Mouse (Mus musculus) midbrain, embryonic 12.5 days (tissue): ENCODE results near the gene Sppl2c. TPM values are rescaled to one million over a fixed set of nuclear protein-coding genes. Genes with fewer than 3 reads are reported as not detected.
A peak's percentile ranks its signal among the peaks of the same experiment; 100 is the strongest.
"Not testable (repeated sequence)": the region's sequence is repeated elsewhere in the genome, so short reads cannot be mapped to it uniquely, and the experiment has no call there.

ENCODE experiments used
- ATAC-seq: fragments of 200-750 bp; cut with Nextera tagmentation; 2 replicates; pipeline ENCODE4 v1.8.0; 2017; ENCODE audit warnings: low read depth, moderate TSS enrichment, moderate library complexity; ENCODE audit not compliant: low FRiP score
- H3K27ac ChIP-seq: fragments of 300-500 bp; sonication (generic); replicated peaks from 2 replicates; pipeline ENCODE4 v1.5.1; 2016; ENCODE audit warnings: mild to moderate bottlenecking
- H3K27me3 ChIP-seq: fragments of 300-500 bp; sonication (generic); 2 replicates; pipeline ENCODE4 v1.6.1; 2016; ENCODE audit warnings: mild to moderate bottlenecking
- H3K36me3 ChIP-seq: fragments of 300-500 bp; sonication (generic); 2 replicates; pipeline ENCODE4 v1.6.1; 2016
- H3K4me1 ChIP-seq: fragments of 300-500 bp; sonication (generic); 2 replicates; pipeline ENCODE4 v1.6.1; 2016
- H3K4me2 ChIP-seq: fragments of 300-500 bp; sonication (generic); replicated peaks from 2 replicates; pipeline ENCODE4 v1.6.1; 2016; ENCODE audit warnings: mild to moderate bottlenecking, moderate library complexity
- H3K4me3 ChIP-seq: fragments of 300-500 bp; sonication (generic); 2 replicates; pipeline ENCODE4 v1.5.1; 2016; ENCODE audit warnings: mild to moderate bottlenecking
- H3K9ac ChIP-seq: fragments of 300-500 bp; sonication (generic); replicated peaks from 2 replicates; pipeline ENCODE4 v1.6.1; 2016; ENCODE audit warnings: mild to moderate bottlenecking, moderate library complexity
- H3K9me3 ChIP-seq: fragments of 300-500 bp; sonication (generic); 2 replicates; pipeline ENCODE4 v1.6.1; 2016; ENCODE audit warnings: mild to moderate bottlenecking
- WGBS: fragments of 180-500 bp; shearing (Covaris S2); methylation state at CpG from one replicate; pipeline ENCODE4 v1.1.7; 2016; 5-methylcytosine and 5-hydroxymethylcytosine counted together
- polyA plus RNA-seq: library from polyadenylated mRNA; unstranded; fragments of >200 nt; fragmentation: Nextera tagmentation; extraction: Ambion mirVana; gene quantifications from 2 replicates; pipeline ENCODE4 v1.2.1, GENCODE M21; 2016

The Sppl2c gene
- polyA plus RNA-seq, 1 experiment from 2014 or later, result not detected

GRCm38 (mm10) chr11:104203271-104203670, 17.1 kb downstream of the Sppl2c start:
- no peak overlapping the region for H3K27ac ChIP-seq
- peaks cover 2% of the 10 kb centered on the region; the same call in 1 of the 2 replicates for H3K27me3 ChIP-seq
- no peak for ATAC-seq
- 89% methylated on average over 3 of the region's 3 CpGs for WGBS
- no peaks in the 10 kb centered on the region for H3K4me1 ChIP-seq
- H3K4me2 ChIP-seq, result no peak overlapping the region
- no peak overlapping the region for H3K4me3 ChIP-seq
- peaks cover 13% of the 10 kb centered on the region; the same call in 1 of the 2 replicates for H3K9me3 ChIP-seq
- H3K9ac ChIP-seq, result no peak overlapping the region
- no peaks in the 10 kb centered on the region for H3K36me3 ChIP-seq

DNA sequence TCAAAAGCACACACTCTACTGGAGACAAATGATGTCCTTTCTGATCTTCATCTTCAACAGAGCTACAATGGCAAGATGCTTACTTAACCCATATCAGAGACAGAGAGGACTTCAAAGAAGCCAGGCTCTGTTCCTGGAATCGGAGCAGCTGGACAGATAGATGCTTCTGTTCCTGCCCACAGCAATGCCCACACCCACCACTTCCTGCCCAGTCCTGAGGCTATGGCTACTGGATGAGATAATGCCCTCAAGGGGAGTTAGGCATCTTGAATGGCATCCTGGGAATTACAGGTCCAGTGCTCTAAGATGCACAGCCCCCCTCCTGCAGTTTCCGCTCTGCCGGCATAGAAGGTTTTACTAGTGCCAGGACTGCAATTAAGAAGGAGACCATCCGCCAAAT, 20.4 kb downstream of the Sppl2c start:
- no peak for ATAC-seq
- Histone ChIP-seq H3K27me3 (0 out of 2 replicates have a peak, but pooled peaks cover 8% of the 10 kb centered on the region), H3K9me3 (peaks cover 11% of the 10 kb centered on the region; the same call in 1 of the 2 replicates), H3K9ac (no peak overlapping the region), H3K36me3 (no peaks in the 10 kb centered on the region), H3K27ac (no peak overlapping the region), H3K4me3 (no peak overlapping the region), H3K4me2 (no peak overlapping the region), H3K4me1 (no peaks in the 10 kb centered on the region)
- 88% methylated on average over 4 of the region's 4 CpGs for WGBS

- H3K27me3 ChIP-seq, result 0 out of 2 replicates have a peak, but pooled peaks cover 8% of the 10 kb centered on the region
- H3K4me1 ChIP-seq, result no peaks in the 10 kb centered on the region
- 80% methylated on average over 3 of the region's 3 CpGs for WGBS
Observed at GRCm38 (mm10) chr11:104209041-104209440, 22.9 kb downstream of the Sppl2c start.

GRCm38 (mm10) chr11:104211251-104211650, 25.1 kb downstream of the Sppl2c start:
- Histone ChIP-seq H3K4me1 (0 out of 2 replicates have a peak, but pooled peaks cover 3% of the 10 kb centered on the region), H3K9me3 (0 out of 2 replicates have a peak, but pooled peaks cover under 1% of the 10 kb centered on the region), H3K27me3 (0 out of 2 replicates have a peak, but pooled peaks cover 8% of the 10 kb centered on the region), H3K4me2 (no peak overlapping the region), H3K36me3 (no peaks in the 10 kb centered on the region), H3K4me3 (no peak overlapping the region), H3K9ac (no peak overlapping the region), H3K27ac (no peak overlapping the region)
- 82% methylated on average over 6 of the region's 6 CpGs for WGBS
- no peak for ATAC-seq

More at GRCm38 (mm10) chr11:104209041-104209440, 22.9 kb downstream of the Sppl2c start:
- Histone ChIP-seq H3K36me3 (no peaks in the 10 kb centered on the region), H3K4me3 (no peak overlapping the region), H3K27ac (no peak overlapping the region), H3K9ac (no peak overlapping the region), H3K9me3 (0 out of 2 replicates have a peak, but pooled peaks cover 3% of the 10 kb centered on the region), H3K4me2 (no peak overlapping the region)
- no peak for ATAC-seq

DNA sequence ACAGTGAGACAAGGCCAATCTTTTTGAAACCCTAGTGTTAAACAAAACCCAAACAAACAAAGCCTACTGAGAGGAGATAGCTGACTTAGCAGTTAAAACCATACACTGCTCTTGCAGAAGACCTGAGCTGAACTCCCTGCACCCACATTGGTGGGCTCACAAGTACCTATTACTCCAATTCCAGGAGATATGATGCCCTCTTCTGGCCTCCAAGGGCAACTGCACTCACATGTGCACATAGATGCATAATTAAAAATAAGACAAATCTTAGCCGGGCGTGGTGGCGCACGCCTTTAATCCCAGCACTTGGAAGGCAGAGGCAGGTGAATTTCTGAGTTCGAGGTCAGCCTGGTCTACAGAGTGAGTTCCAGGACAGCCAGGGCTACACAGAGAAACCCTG, 28.0 kb downstream of the Sppl2c start:
- H3K4me3 ChIP-seq, H3K4me2 ChIP-seq: not testable (repeated sequence)

DNA sequence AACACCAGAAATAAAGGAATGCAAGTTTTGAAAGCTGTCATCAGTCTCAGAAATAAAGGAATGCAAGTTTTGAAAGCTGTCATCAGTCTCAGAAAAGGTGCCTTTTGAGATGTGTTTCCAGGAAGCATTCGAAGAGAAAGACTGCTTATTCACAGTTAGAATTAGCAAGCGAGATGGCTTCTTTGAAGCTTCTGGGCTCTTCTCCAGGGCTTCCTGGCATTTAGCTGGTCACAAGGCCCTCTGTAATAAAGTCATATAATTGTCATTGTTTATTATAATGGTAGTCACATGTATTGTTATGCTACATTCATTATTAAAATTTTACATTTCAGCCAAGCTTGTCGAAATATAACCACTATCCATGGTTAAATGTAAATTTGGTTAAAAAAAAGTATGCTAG, 31.9 kb downstream of the Sppl2c start:
- Histone ChIP-seq H3K9me3 (no peaks in the 10 kb centered on the region), H3K4me3 (no peak overlapping the region), H3K4me1 (0 out of 2 replicates have a peak, but pooled peaks cover 3% of the 10 kb centered on the region), H3K36me3 (no peaks in the 10 kb centered on the region), H3K27ac (no peak overlapping the region), H3K9ac (no peak overlapping the region), H3K27me3 (no peaks in the 10 kb centered on the region), H3K4me2 (no peak overlapping the region)
- 78% methylated on average over 3 of the region's 3 CpGs for WGBS
- no peak for ATAC-seq

More for the DNA sequence above, 28.0 kb downstream of the Sppl2c start:
- H3K4me1 ChIP-seq, H3K9me3 ChIP-seq, H3K27ac ChIP-seq, H3K27me3 ChIP-seq, H3K9ac ChIP-seq, ATAC-seq, H3K36me3 ChIP-seq: not testable (repeated sequence)
- 94% methylated on average over 5 of the region's 5 CpGs for WGBS

GRCm38 (mm10) chr11:104220291-104220690, 34.2 kb downstream of the Sppl2c start:
- H3K9ac ChIP-seq, result no peak overlapping the region
- no peaks in the 10 kb centered on the region for H3K4me1 ChIP-seq
- no peak overlapping the region for H3K4me3 ChIP-seq
- no peak overlapping the region for H3K4me2 ChIP-seq
- H3K27ac ChIP-seq, result no peak overlapping the region
- WGBS, result 82% methylated on average over 4 of the region's 4 CpGs
- H3K27me3 ChIP-seq, result no peaks in the 10 kb centered on the region
- H3K36me3 ChIP-seq, result no peaks in the 10 kb centered on the region
- H3K9me3 ChIP-seq, result no peaks in the 10 kb centered on the region
- no peak for ATAC-seq

DNA sequence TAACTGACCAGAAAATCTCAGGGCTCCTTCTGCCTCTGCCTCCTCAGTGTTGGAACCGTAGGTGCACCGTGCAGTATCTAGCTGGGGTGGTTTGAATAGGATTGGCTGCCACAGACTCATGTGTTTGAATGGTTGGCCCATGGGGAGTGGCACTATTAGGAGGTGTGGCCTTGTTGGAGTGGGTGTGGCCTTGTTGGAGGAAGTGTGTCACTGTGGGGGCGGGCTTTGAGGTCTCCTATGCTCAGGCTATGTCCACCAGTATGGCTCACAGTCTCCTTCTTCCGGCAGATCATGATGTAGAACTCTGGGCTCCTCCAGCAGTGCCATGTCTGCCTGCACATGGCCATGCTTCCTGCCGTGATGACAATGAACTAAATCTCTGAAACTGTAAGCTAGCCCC, 35.6 kb downstream of the Sppl2c start:
- Histone ChIP-seq H3K36me3 (no peaks in the 10 kb centered on the region), H3K27me3 (no peaks in the 10 kb centered on the region), H3K4me1 (no peaks in the 10 kb centered on the region), H3K4me2 (no peak overlapping the region), H3K4me3 (no peak overlapping the region), H3K9ac (no peak overlapping the region), H3K27ac (no peak overlapping the region), H3K9me3 (no peaks in the 10 kb centered on the region)
- no peak for ATAC-seq
- WGBS, result 76% methylated on average over 5 of the region's 5 CpGs

- Histone ChIP-seq H3K9ac (no peak overlapping the region), H3K4me1 (no peaks in the 10 kb centered on the region)
- ATAC-seq, result no peak
Observed at GRCm38 (mm10) chr11:104223301-104223700, 37.2 kb downstream of the Sppl2c start.

GRCm38 (mm10) chr11:104229391-104229790, 43.3 kb downstream of the Sppl2c start:
- Histone ChIP-seq H3K4me2 (no peak overlapping the region), H3K36me3 (no peaks in the 10 kb centered on the region), H3K4me1 (peaks cover 35% of the 10 kb centered on the region), H3K27me3 (peaks cover 39% of the 10 kb centered on the region), H3K27ac (no peak overlapping the region), H3K4me3 (no peak overlapping the region), H3K9ac (no peak overlapping the region), H3K9me3 (no peaks in the 10 kb centered on the region)
- 79% methylated on average over 4 of the region's 4 CpGs for WGBS
- no peak for ATAC-seq

More at GRCm38 (mm10) chr11:104223301-104223700, 37.2 kb downstream of the Sppl2c start:
- Histone ChIP-seq H3K4me3 (no peak overlapping the region), H3K27ac (no peak overlapping the region), H3K27me3 (no peaks in the 10 kb centered on the region), H3K9me3 (no peaks in the 10 kb centered on the region), H3K36me3 (no peaks in the 10 kb centered on the region), H3K4me2 (no peak overlapping the region)
- WGBS, result 86% methylated on average over 9 of the region's 9 CpGs

- no peak for ATAC-seq
- Histone ChIP-seq H3K9ac (peak overlapping the region; percentile 68; the same call in 1 of the 2 replicates), H3K4me3 (peak overlapping the region; percentile 54), H3K27me3 (peaks cover 47% of the 10 kb centered on the region), H3K4me2 (peak overlapping the region; percentile 93), H3K36me3 (no peaks in the 10 kb centered on the region), H3K9me3 (no peaks in the 10 kb centered on the region), H3K4me1 (peaks cover 39% of the 10 kb centered on the region), H3K27ac (peak overlapping the region; percentile 71; the same call in 1 of the 2 replicates)
- WGBS, result 13% methylated on average over 9 of the region's 9 CpGs
Observed at GRCm38 (mm10) chr11:104230066-104230778, 44.1 kb downstream of the Sppl2c start.

GRCm38 (mm10) chr11:104231041-104231911, 45.1 kb downstream of the Sppl2c start, which contains the start of gene Mapt:
Gene Mapt (plus strand): TSS chr11:104231390.
- peak; percentile 91 for ATAC-seq
- Histone ChIP-seq H3K4me2 (peak within 1 kb of the TSS; percentile 93), H3K27me3 (peaks cover 57% of the 10 kb centered on the region), H3K9ac (peak within 1 kb of the TSS; percentile 68), H3K9me3 (no peaks in the 10 kb centered on the region), H3K4me3 (peak within 1 kb of the TSS; percentile 54), H3K4me1 (peaks cover 43% of the 10 kb centered on the region), H3K36me3 (no peaks in the 10 kb centered on the region), H3K27ac (peak within 1 kb of the TSS; percentile 77)
- WGBS, result under 1% methylated on average over 44 of the region's 94 CpGs
